Mouse (Mus musculus): ENCODE measurements around the gene Glcci1.

Glcci1 gene

GRCm38 (mm10) chr6:8623045-8623444, 113.6 kb downstream of the Glcci1 start:
- H3K4me3 ChIP-seq (replicated peaks; ENCODE audit: low read length): no peak overlapping the region
- H3K4me1 ChIP-seq (replicated peaks; ENCODE audit: low read depth, low read length): no peaks in the 10 kb centered on the region
- H3K36me3 ChIP-seq (ENCODE audit: insufficient read depth, low read length): no peaks in the 10 kb centered on the region
- no peak for TF ChIP-seq CTCF (conservative IDR thresholded peaks at IDR 0.05; ENCODE audit: low read length)
- TF ChIP-seq POU5F1 (IDR thresholded peaks at IDR 0.05; ENCODE audit: borderline replicate concordance, low read length): no peak
- TF ChIP-seq NANOG (IDR thresholded peaks at IDR 0.05; ENCODE audit: borderline replicate concordance, low read length): no peak
- no peaks in the 10 kb centered on the region for H3K27me3 ChIP-seq (ENCODE audit: insufficient read depth, low read length)
- no peaks in the 10 kb centered on the region for H3K9me3 ChIP-seq (ENCODE audit: low read length)

GRCm38 (mm10) chr6:8628226-8628625, 118.8 kb downstream of the Glcci1 start:
- Histone ChIP-seq H3K4me3 (replicated peaks; ENCODE audit: low read length) (no peak overlapping the region), H3K4me1 (replicated peaks; ENCODE audit: low read depth, low read length) (no peaks in the 10 kb centered on the region), H3K9me3 (ENCODE audit: low read length) (no peaks in the 10 kb centered on the region), H3K27me3 (ENCODE audit: insufficient read depth, low read length) (no peaks in the 10 kb centered on the region), H3K36me3 (ENCODE audit: insufficient read depth, low read length) (no peaks in the 10 kb centered on the region)
- TF ChIP-seq CTCF (conservative IDR thresholded peaks at IDR 0.05; ENCODE audit: low read length) (no peak), POU5F1 (IDR thresholded peaks at IDR 0.05; ENCODE audit: borderline replicate concordance, low read length) (no peak), NANOG (IDR thresholded peaks at IDR 0.05; ENCODE audit: borderline replicate concordance, low read length) (no peak)

GRCm38 (mm10) chr6:8628715-8629267, 119.4 kb downstream of the Glcci1 start:
- H3K36me3 ChIP-seq (ENCODE audit: insufficient read depth, low read length): no peaks in the 10 kb centered on the region
- no peaks in the 10 kb centered on the region for H3K4me1 ChIP-seq (replicated peaks; ENCODE audit: low read depth, low read length)
- TF ChIP-seq POU5F1 (IDR thresholded peaks at IDR 0.05; ENCODE audit: borderline replicate concordance, low read length) (no peak), CTCF (conservative IDR thresholded peaks at IDR 0.05; ENCODE audit: low read length) (no peak), NANOG (IDR thresholded peaks at IDR 0.05; ENCODE audit: borderline replicate concordance, low read length) (no peak)
- no peak overlapping the region for H3K4me3 ChIP-seq (replicated peaks; ENCODE audit: low read length)
- H3K9me3 ChIP-seq (ENCODE audit: low read length): no peaks in the 10 kb centered on the region
- no peaks in the 10 kb centered on the region for H3K27me3 ChIP-seq (ENCODE audit: insufficient read depth, low read length)

GRCm38 (mm10) chr6:8630531-8630930, 121.1 kb downstream of the Glcci1 start:
- Histone ChIP-seq H3K27me3 (ENCODE audit: insufficient read depth, low read length) (no peaks in the 10 kb centered on the region), H3K36me3 (ENCODE audit: insufficient read depth, low read length) (no peaks in the 10 kb centered on the region), H3K4me1 (replicated peaks; ENCODE audit: low read depth, low read length) (no peaks in the 10 kb centered on the region), H3K4me3 (replicated peaks; ENCODE audit: low read length) (no peak overlapping the region), H3K9me3 (ENCODE audit: low read length) (no peaks in the 10 kb centered on the region)
- no peak for TF ChIP-seq CTCF (conservative IDR thresholded peaks at IDR 0.05; ENCODE audit: low read length)
- no peak for TF ChIP-seq POU5F1 (IDR thresholded peaks at IDR 0.05; ENCODE audit: borderline replicate concordance, low read length)
- no peak for TF ChIP-seq NANOG (IDR thresholded peaks at IDR 0.05; ENCODE audit: borderline replicate concordance, low read length)

- H3K4me1 ChIP-seq (replicated peaks; ENCODE audit: low read depth, low read length): no peaks in the 10 kb centered on the region
- no peak overlapping the region for H3K4me3 ChIP-seq (replicated peaks; ENCODE audit: low read length)
- H3K9me3 ChIP-seq (ENCODE audit: low read length): no peaks in the 10 kb centered on the region
- H3K36me3 ChIP-seq (ENCODE audit: insufficient read depth, low read length): no peaks in the 10 kb centered on the region
- H3K27me3 ChIP-seq (ENCODE audit: insufficient read depth, low read length): no peaks in the 10 kb centered on the region
- no peak for TF ChIP-seq CTCF (conservative IDR thresholded peaks at IDR 0.05; ENCODE audit: low read length)
- TF ChIP-seq POU5F1 (IDR thresholded peaks at IDR 0.05; ENCODE audit: borderline replicate concordance, low read length): no peak
- no peak for TF ChIP-seq NANOG (IDR thresholded peaks at IDR 0.05; ENCODE audit: borderline replicate concordance, low read length)
Measured at GRCm38 (mm10) chr6:8631362-8631761, 122.0 kb downstream of the Glcci1 start.

GRCm38 (mm10) chr6:8631986-8632632, 122.7 kb downstream of the Glcci1 start:
- Histone ChIP-seq H3K9me3 (ENCODE audit: low read length) (no peaks in the 10 kb centered on the region), H3K4me1 (replicated peaks; ENCODE audit: low read depth, low read length) (no peaks in the 10 kb centered on the region), H3K27me3 (ENCODE audit: insufficient read depth, low read length) (no peaks in the 10 kb centered on the region), H3K36me3 (ENCODE audit: insufficient read depth, low read length) (no peaks in the 10 kb centered on the region), H3K4me3 (replicated peaks; ENCODE audit: low read length) (no peak overlapping the region)
- TF ChIP-seq POU5F1 (IDR thresholded peaks at IDR 0.05; ENCODE audit: borderline replicate concordance, low read length) (no peak), CTCF (conservative IDR thresholded peaks at IDR 0.05; ENCODE audit: low read length) (no peak), NANOG (IDR thresholded peaks at IDR 0.05; ENCODE audit: borderline replicate concordance, low read length) (no peak)

- H3K27me3 ChIP-seq (ENCODE audit: insufficient read depth, low read length): no peaks in the 10 kb centered on the region
- H3K4me3 ChIP-seq (replicated peaks; ENCODE audit: low read length): no peak overlapping the region
- TF ChIP-seq CTCF (conservative IDR thresholded peaks at IDR 0.05; ENCODE audit: low read length) (no peak), NANOG (IDR thresholded peaks at IDR 0.05; ENCODE audit: borderline replicate concordance, low read length) (no peak), POU5F1 (IDR thresholded peaks at IDR 0.05; ENCODE audit: borderline replicate concordance, low read length) (no peak)
Measured at GRCm38 (mm10) chr6:8632701-8633100, 123.3 kb downstream of the Glcci1 start.

GRCm38 (mm10) chr6:8638122-8638521, 128.7 kb downstream of the Glcci1 start:
- H3K27me3 ChIP-seq (ENCODE audit: insufficient read depth, low read length): no peaks in the 10 kb centered on the region
- H3K36me3 ChIP-seq (ENCODE audit: insufficient read depth, low read length): no peaks in the 10 kb centered on the region
- no peaks in the 10 kb centered on the region for H3K9me3 ChIP-seq (ENCODE audit: low read length)
- no peak overlapping the region for H3K4me3 ChIP-seq (replicated peaks; ENCODE audit: low read length)
- H3K4me1 ChIP-seq (replicated peaks; ENCODE audit: low read depth, low read length): no peaks in the 10 kb centered on the region
- TF ChIP-seq POU5F1 (IDR thresholded peaks at IDR 0.05; ENCODE audit: borderline replicate concordance, low read length): no peak
- no peak for TF ChIP-seq NANOG (IDR thresholded peaks at IDR 0.05; ENCODE audit: borderline replicate concordance, low read length)
- TF ChIP-seq CTCF (conservative IDR thresholded peaks at IDR 0.05; ENCODE audit: low read length): no peak

More at GRCm38 (mm10) chr6:8632701-8633100, 123.3 kb downstream of the Glcci1 start:
- no peaks in the 10 kb centered on the region for H3K4me1 ChIP-seq (replicated peaks; ENCODE audit: low read depth, low read length)
- H3K36me3 ChIP-seq (ENCODE audit: insufficient read depth, low read length): no peaks in the 10 kb centered on the region
- H3K9me3 ChIP-seq (ENCODE audit: low read length): no peaks in the 10 kb centered on the region
